Mouse (Mus musculus) forebrain, embryonic 11.5 days (tissue): ENCODE measurements around the gene Fndc3b. TPM values are rescaled to one million over a fixed set of nuclear protein-coding genes. Genes with fewer than 3 reads are reported as not detected.

Experiments used
- ATAC-seq: fragments of 200-750 bp; cut with Nextera tagmentation; replicated peaks from 2 replicates; pipeline ENCODE4 v1.8.0; 2017; ENCODE audit warnings: moderate TSS enrichment; ENCODE audit not compliant: low FRiP score
- DNase-seq: peaks from one replicate; pipeline ENCODE4 v3.0.0-alpha.2; 2017; ENCODE audit warnings: low spot score
- H3K27ac ChIP-seq: fragments of 300-500 bp; sonication (generic); 2 replicates; pipeline ENCODE4 v1.5.1; 2014; ENCODE audit warnings: low read depth, low read length
- H3K27me3 ChIP-seq: fragments of 300-500 bp; sonication (generic); 2 replicates; pipeline ENCODE4 v1.6.1; 2014; ENCODE audit warnings: mild to moderate bottlenecking, low read length, mixed read lengths; ENCODE audit not compliant: control insufficient read depth, insufficient read depth
- H3K36me3 ChIP-seq: fragments of 300-500 bp; sonication (generic); 2 replicates; pipeline ENCODE4 v1.6.1; 2014; ENCODE audit warnings: mild to moderate bottlenecking, low read length, moderate library complexity, mixed read lengths; ENCODE audit not compliant: control insufficient read depth, insufficient read depth
- H3K4me1 ChIP-seq: fragments of 300-500 bp; sonication (generic); replicated peaks from 2 replicates; pipeline ENCODE4 v1.6.1; 2014; ENCODE audit warnings: low read length, mixed read lengths; ENCODE audit not compliant: control insufficient read depth, insufficient read depth
- H3K4me2 ChIP-seq: fragments of 300-500 bp; sonication (generic); 2 replicates; pipeline ENCODE4 v1.6.1; 2014; ENCODE audit warnings: low read depth, mild to moderate bottlenecking, low read length, moderate library complexity, mixed read lengths; ENCODE audit not compliant: severe bottlenecking
- H3K4me3 ChIP-seq: fragments of 300-500 bp; sonication (generic); 2 replicates; pipeline ENCODE4 v1.5.1; 2014; ENCODE audit warnings: low read depth, low read length
- H3K9ac ChIP-seq: fragments of 300-500 bp; sonication (generic); 2 replicates; pipeline ENCODE4 v1.6.1; 2014; ENCODE audit warnings: low read length
- H3K9me3 ChIP-seq: fragments of 300-500 bp; sonication (generic); 2 replicates; pipeline ENCODE4 v1.6.1; 2016; ENCODE audit warnings: low read length, mixed read lengths; ENCODE audit not compliant: control insufficient read depth
- WGBS: fragments of 180-500 bp; shearing (Covaris S2); extraction: QIAGEN DNeasy Blood & Tissue Kit; methylation state at CpG from one replicate; pipeline ENCODE4 v1.1.7; 2014; 5-methylcytosine and 5-hydroxymethylcytosine counted together
- polyA plus RNA-seq: library from polyadenylated mRNA; unstranded; fragments of >200 nt; fragmentation: Nextera tagmentation; extraction: Ambion mirVana; gene quantifications from 2 replicates; pipeline ENCODE4 v1.2.1, GENCODE M21; 2014

The Fndc3b gene
- polyA plus RNA-seq, 1 experiment from 2014 or later: 11.3 TPM

DNA sequence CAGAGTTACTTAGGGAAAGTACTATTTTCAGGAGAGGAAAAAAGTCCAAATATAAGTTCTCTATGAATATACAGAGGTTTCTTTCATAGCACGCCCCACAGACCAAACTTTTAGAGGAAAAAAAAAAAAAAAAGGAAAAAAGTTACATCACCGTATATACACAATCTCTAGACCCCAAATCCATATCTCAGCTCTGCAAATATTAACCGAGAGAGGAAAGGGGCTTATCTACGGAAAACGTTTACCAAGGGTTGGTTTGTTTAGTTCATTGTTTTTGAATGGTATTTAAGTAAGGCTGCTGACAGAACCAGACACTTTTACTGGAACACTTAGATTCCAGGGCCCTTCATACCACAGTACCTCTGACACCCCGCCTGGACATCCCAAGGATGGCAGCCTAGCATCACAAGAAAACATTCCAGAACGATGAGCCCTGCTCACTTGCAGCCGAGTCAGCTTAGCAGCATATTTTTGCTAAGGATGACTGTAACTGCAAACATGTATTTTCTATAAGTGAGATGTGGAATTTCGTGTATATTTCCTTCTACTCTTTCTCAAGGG is 58.6 kb downstream of the Fndc3b start:
- Histone ChIP-seq H3K4me2 (no peak overlapping the region), H3K4me1 (no peaks in the 10 kb centered on the region), H3K9ac (no peak overlapping the region), H3K4me3 (no peak overlapping the region), H3K36me3 (no peaks in the 10 kb centered on the region), H3K9me3 (no peaks in the 10 kb centered on the region), H3K27ac (no peak overlapping the region), H3K27me3 (no peaks in the 10 kb centered on the region)
- WGBS: 87% methylated on average over 9 of the region's 9 CpGs
- ATAC-seq: no peak
- DNase-seq: no peak

DNA sequence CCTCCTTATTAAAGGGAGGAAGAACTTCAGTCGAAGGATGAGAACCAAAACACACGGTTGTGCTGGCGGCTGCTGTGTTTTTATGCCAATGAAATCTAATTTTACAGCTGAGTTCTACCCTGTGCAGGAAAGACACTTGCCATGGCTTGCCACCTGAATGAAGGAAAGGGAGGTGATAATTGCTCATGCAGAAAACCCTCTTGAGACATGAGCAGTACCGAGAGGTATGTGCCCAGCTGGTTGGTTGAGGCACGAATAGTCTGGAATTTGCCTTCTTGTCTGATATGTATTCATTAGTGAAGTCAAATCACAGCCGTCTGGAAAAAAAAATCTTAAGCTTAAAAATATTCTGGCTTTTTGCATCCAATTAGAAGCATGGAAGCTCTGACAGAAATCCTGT is 59.4 kb downstream of the Fndc3b start:
- Histone ChIP-seq H3K4me1 (no peaks in the 10 kb centered on the region), H3K27me3 (no peaks in the 10 kb centered on the region), H3K36me3 (no peaks in the 10 kb centered on the region), H3K4me3 (no peak overlapping the region), H3K4me2 (no peak overlapping the region), H3K27ac (no peak overlapping the region), H3K9ac (no peak overlapping the region), H3K9me3 (no peaks in the 10 kb centered on the region)
- WGBS: 60% methylated on average over 6 of the region's 6 CpGs
- DNase-seq: no peak
- no peak for ATAC-seq

DNA sequence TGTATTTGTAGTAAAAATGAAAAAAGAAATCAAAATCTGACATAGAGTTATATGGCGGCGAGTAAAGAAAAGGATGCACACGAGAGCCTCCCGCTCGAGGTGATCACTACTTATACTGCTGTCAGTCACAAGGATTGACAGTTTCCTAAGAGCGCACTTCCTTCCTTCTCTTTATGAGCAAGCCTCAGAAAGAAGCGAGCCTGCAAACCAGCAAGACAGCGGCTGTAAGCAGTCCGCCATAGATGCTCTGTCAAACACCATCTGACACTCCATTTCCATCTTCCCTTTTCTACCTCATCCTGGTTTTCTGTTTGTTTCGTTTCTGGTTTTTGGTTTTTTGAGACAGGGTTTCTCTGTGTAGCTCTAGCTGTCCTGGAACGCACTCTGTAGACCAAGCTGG is 61.0 kb downstream of the Fndc3b start:
- no peaks in the 10 kb centered on the region for H3K9me3 ChIP-seq
- no peak overlapping the region for H3K4me2 ChIP-seq
- DNase-seq: no peak
- H3K36me3 ChIP-seq: no peaks in the 10 kb centered on the region
- H3K4me1 ChIP-seq: no peaks in the 10 kb centered on the region
- WGBS: 93% methylated on average over 11 of the region's 11 CpGs
- no peak overlapping the region for H3K4me3 ChIP-seq
- no peak for ATAC-seq
- H3K9ac ChIP-seq: no peak overlapping the region
- H3K27me3 ChIP-seq: no peaks in the 10 kb centered on the region
- no peak overlapping the region for H3K27ac ChIP-seq

GRCm38 (mm10) chr3:27649316-27649715 is 61.8 kb downstream of the Fndc3b start:
- no peaks in the 10 kb centered on the region for H3K4me1 ChIP-seq
- DNase-seq: no peak
- H3K27ac ChIP-seq: no peak overlapping the region
- no peak overlapping the region for H3K4me3 ChIP-seq
- no peak overlapping the region for H3K4me2 ChIP-seq
- no peaks in the 10 kb centered on the region for H3K9me3 ChIP-seq
- no peaks in the 10 kb centered on the region for H3K27me3 ChIP-seq
- no peak for ATAC-seq
- WGBS: 71% methylated on average over 1 of the region's 1 CpGs
- H3K36me3 ChIP-seq: no peaks in the 10 kb centered on the region
- H3K9ac ChIP-seq: no peak overlapping the region

DNA sequence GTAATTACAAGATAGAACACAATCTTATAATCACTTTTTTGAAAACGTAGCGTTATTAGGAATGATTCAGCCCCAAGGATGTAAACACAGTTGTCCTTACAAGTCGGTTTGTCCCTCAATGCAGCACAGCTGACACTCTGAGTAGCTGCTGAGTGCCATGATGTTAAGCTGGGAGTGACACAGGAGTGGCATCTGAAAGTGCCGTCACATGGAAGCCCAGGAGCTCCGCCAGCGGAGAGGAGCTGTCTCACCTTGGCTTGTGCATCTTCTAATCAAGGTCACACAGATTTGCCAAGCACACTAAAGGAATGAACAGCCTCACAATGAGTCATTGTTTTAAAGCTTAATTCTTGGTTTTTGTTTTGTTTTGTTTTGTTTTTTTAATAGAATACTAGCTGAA is 68.7 kb downstream of the Fndc3b start:
- no peaks in the 10 kb centered on the region; the same call in 1 of the 2 replicates for H3K36me3 ChIP-seq
- H3K9me3 ChIP-seq: no peaks in the 10 kb centered on the region
- no peak overlapping the region for H3K4me3 ChIP-seq
- no peaks in the 10 kb centered on the region for H3K4me1 ChIP-seq
- no peak for DNase-seq
- no peak overlapping the region for H3K27ac ChIP-seq
- H3K27me3 ChIP-seq: no peaks in the 10 kb centered on the region
- no peak overlapping the region for H3K4me2 ChIP-seq
- no peak for ATAC-seq
- no peak overlapping the region for H3K9ac ChIP-seq
- WGBS: 93% methylated on average over 6 of the region's 6 CpGs

DNA sequence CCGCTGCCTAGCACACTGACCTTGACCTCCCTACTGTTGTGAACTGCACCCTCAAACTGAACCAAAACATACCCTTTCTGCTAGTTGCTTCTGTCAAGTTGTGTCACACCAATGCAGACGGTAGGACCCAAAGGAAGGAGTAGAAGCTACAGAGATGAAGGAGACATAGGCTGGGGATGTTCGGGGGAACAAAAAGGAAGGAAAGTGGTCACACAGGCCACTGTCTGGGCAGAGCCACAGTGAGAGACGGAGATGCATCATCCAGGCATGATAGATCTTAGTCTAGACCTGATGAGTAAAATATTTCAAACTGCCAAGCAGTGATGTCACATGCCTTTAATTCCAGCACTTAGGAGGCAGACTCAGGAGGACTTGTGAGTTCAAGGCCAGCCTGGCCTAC is 71.4 kb downstream of the Fndc3b start:
- 87% methylated on average over 4 of the region's 4 CpGs for WGBS
- DNase-seq: no peak

GRCm38 (mm10) chr3:27637046-27637661 is 74.0 kb downstream of the Fndc3b start:
- Histone ChIP-seq H3K9ac (no peak overlapping the region), H3K4me3 (no peak overlapping the region), H3K9me3 (no peaks in the 10 kb centered on the region), H3K4me2 (no peak overlapping the region), H3K4me1 (no peaks in the 10 kb centered on the region; the same call in 1 of the 2 replicates), H3K27ac (no peak overlapping the region), H3K36me3 (no peaks in the 10 kb centered on the region; the same call in 1 of the 2 replicates), H3K27me3 (no peaks in the 10 kb centered on the region)
- WGBS: 74% methylated on average over 6 of the region's 6 CpGs
- ATAC-seq (no peak; the same call in 1 of the 2 replicates), DNase-seq (no peak)

More for the DNA sequence above, 71.4 kb downstream of the Fndc3b start:
- no peak overlapping the region for H3K4me3 ChIP-seq
- H3K4me2 ChIP-seq: no peak overlapping the region
- H3K27me3 ChIP-seq: no peaks in the 10 kb centered on the region
- no peaks in the 10 kb centered on the region for H3K9me3 ChIP-seq
- H3K9ac ChIP-seq: no peak overlapping the region
- H3K4me1 ChIP-seq: no peaks in the 10 kb centered on the region; the same call in 1 of the 2 replicates
- H3K27ac ChIP-seq: no peak overlapping the region
- ATAC-seq: no peak
- H3K36me3 ChIP-seq: no peaks in the 10 kb centered on the region; the same call in 1 of the 2 replicates

GRCm38 (mm10) chr3:27635776-27636175 is 75.3 kb downstream of the Fndc3b start:
- Histone ChIP-seq H3K4me1 (no peaks in the 10 kb centered on the region; the same call in 1 of the 2 replicates), H3K9me3 (no peaks in the 10 kb centered on the region), H3K27ac (no peak overlapping the region), H3K9ac (no peak overlapping the region), H3K4me2 (no peak overlapping the region), H3K36me3 (no peaks in the 10 kb centered on the region), H3K27me3 (no peaks in the 10 kb centered on the region), H3K4me3 (no peak overlapping the region)
- 27% methylated on average over 3 of the region's 3 CpGs for WGBS
- ATAC-seq: no peak
- no peak for DNase-seq

DNA sequence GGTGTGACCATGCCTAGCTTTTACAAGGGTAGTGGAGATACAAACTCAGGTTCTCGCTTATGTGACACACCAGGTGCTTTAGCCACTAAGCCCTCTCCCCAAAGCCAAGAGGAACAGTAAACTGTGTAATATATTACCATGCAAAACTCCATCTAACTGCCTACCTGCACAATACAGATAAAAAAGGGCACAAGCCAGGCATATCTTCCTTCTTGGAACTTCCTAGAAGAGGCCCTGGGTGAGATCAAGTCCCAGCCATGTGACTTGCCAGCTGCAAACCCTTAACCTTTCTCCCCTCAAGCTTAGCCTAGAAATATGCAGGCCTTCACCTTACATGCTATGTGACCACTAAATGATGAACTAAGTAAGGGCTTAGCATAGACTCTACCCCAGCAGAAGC is 78.2 kb downstream of the Fndc3b start:
- H3K4me3 ChIP-seq: no peak overlapping the region
- H3K27me3 ChIP-seq: no peaks in the 10 kb centered on the region
- DNase-seq (no peak), ATAC-seq (no peak)
- no peaks in the 10 kb centered on the region for H3K9me3 ChIP-seq
- H3K36me3 ChIP-seq: no peaks in the 10 kb centered on the region; the same call in 1 of the 2 replicates
- H3K4me1 ChIP-seq: no peaks in the 10 kb centered on the region; the same call in 1 of the 2 replicates
- H3K27ac ChIP-seq: no peak overlapping the region
- WGBS: 96% methylated on average over 1 of the region's 1 CpGs
- no peak overlapping the region for H3K4me2 ChIP-seq
- no peak overlapping the region for H3K9ac ChIP-seq
